In genomic region chr6:94550298-94550697, GRCm38 (mm10) we compare ENCODE assay signal across 22 mouse cellular contexts. TPM values are rescaled to one million over a fixed set of nuclear protein-coding genes. Genes with fewer than 3 reads are reported as not detected.
A peak's percentile ranks its signal among the peaks of the same experiment; 100 is the strongest.
DNase-seq lines count a peak whose midpoint lies in the region; ATAC-seq lines count a peak whose summit lies in the region.
"Had no signal": no experiment of that assay in that cellular context is flagged by ENCODE, and none has a peak within 500 bp of the region (broad histone marks: within the 10 kb centered on the region; RNA-seq: fewer than 3 reads in every experiment).

No protein-coding gene starts in this region.

- no peaks in the 10 kb centered on the region for H3K9me3 ChIP-seq in midbrain, embryonic 11.5 days (ENCODE audit: control insufficient read depth, low read length)
- no peaks in the 10 kb centered on the region; the same call in 1 of the 2 replicates for H3K9me3 ChIP-seq in midbrain, embryonic 10.5 days (replicated peaks)
- H3K9me3 ChIP-seq in heart, embryonic 12.5 days (replicated peaks) = peaks cover 5% of the 10 kb centered on the region; the same call in 1 of the 2 replicates
- H3K9me3 ChIP-seq: hindbrain, embryonic 15.5 days; intestine, embryonic 15.5 days; limb, embryonic 13.5 days; stomach, embryonic 15.5 days had no signal

- H3K36me3 ChIP-seq in midbrain, embryonic 11.5 days (ENCODE audit: control insufficient read depth, insufficient read depth, low read length) = no peaks in the 10 kb centered on the region
- H3K36me3 ChIP-seq in midbrain, embryonic 10.5 days = no peaks in the 10 kb centered on the region
- no peaks in the 10 kb centered on the region; the same call in 1 of the 2 replicates for H3K36me3 ChIP-seq in heart, embryonic 12.5 days
- H3K36me3 ChIP-seq: forebrain, embryonic 10.5 days; hindbrain, embryonic 15.5 days; intestine, embryonic 15.5 days; limb, embryonic 13.5 days; stomach, embryonic 15.5 days had no signal

- DNase-seq in cerebellum, postnatal 4 days (ENCODE audit: low spot score in 2 of 2) = no peak
- DNase-seq in midbrain, embryonic 11.5 days (ENCODE audit: low spot score, missing footprints) = peak; percentile 14
- DNase-seq in midbrain, embryonic 10.5 days (ENCODE audit: low spot score) = no peak
- peak; percentile 45 for DNase-seq in cerebellum, adult 9-11 months
- DNase-seq in lung, postnatal 10 days = no peak
- DNase-seq: adrenal gland, postnatal 14 days; gastrocnemius, postnatal 25 days; heart, adult 2 months; kidney, adult 8-10 months; kidney, postnatal 14 days; lung, embryonic 14.5 days; lung, postnatal 36 days; thymus, adult 18-20 months; thymus, postnatal 36 days had no signal

- H3K4me2 ChIP-seq in midbrain, embryonic 11.5 days = no peak overlapping the region
- H3K4me2 ChIP-seq in heart, embryonic 12.5 days = no peak overlapping the region
- H3K4me2 ChIP-seq: hindbrain, embryonic 15.5 days; intestine, embryonic 15.5 days; limb, embryonic 13.5 days; lung, embryonic 14.5 days; stomach, embryonic 15.5 days had no signal

- no peak overlapping the region for H3K4me3 ChIP-seq in midbrain, embryonic 11.5 days (ENCODE audit: low read depth, low read length)
- H3K4me3 ChIP-seq in midbrain, embryonic 10.5 days = no peak overlapping the region
- no peak overlapping the region for H3K4me3 ChIP-seq in heart, embryonic 12.5 days
- H3K4me3 ChIP-seq: forebrain, embryonic 10.5 days; heart, adult 2 months; hindbrain, embryonic 15.5 days; intestine, embryonic 15.5 days; limb, embryonic 13.5 days; stomach, embryonic 15.5 days had no signal

- H3K27ac ChIP-seq in midbrain, embryonic 11.5 days (ENCODE audit: low read depth, low read length) = no peak overlapping the region
- H3K27ac ChIP-seq in midbrain, embryonic 10.5 days (replicated peaks) = no peak overlapping the region
- H3K27ac ChIP-seq in heart, embryonic 12.5 days (ENCODE audit: poor library complexity, severe bottlenecking) = no peak overlapping the region
- H3K27ac ChIP-seq: forebrain, embryonic 10.5 days; heart, adult 2 months; hindbrain, embryonic 15.5 days; intestine, embryonic 15.5 days; limb, embryonic 13.5 days; liver, embryonic 14.5 days; stomach, embryonic 15.5 days had no signal

- no peaks in the 10 kb centered on the region for H3K4me1 ChIP-seq in midbrain, embryonic 11.5 days (ENCODE audit: control insufficient read depth, insufficient read depth, low read length)
- H3K4me1 ChIP-seq in midbrain, embryonic 10.5 days = no peaks in the 10 kb centered on the region
- H3K4me1 ChIP-seq in heart, embryonic 12.5 days (replicated peaks) = peaks cover 15% of the 10 kb centered on the region
- H3K4me1 ChIP-seq: intestine, embryonic 15.5 days; stomach, embryonic 15.5 days had no signal

- peak; percentile 58; the same call in 1 of the 2 replicates for ATAC-seq in cerebellum, adult (ENCODE audit: insufficient number of reproducible peaks, low FRiP score, low TSS enrichment)
- no peak for ATAC-seq in midbrain, embryonic 11.5 days (ENCODE audit: low FRiP score)
- no peak for ATAC-seq in heart, embryonic 12.5 days (ENCODE audit: insufficient number of reproducible peaks, low FRiP score)
- ATAC-seq: intestine, embryonic 15.5 days had no signal

- 91% methylated on average over 6 of the region's 6 CpGs for WGBS in midbrain, embryonic 11.5 days
- 89% methylated on average over 6 of the region's 6 CpGs for WGBS in midbrain, embryonic 10.5 days
- 78% methylated on average over 6 of the region's 6 CpGs for WGBS in heart, embryonic 12.5 days

- no peaks in the 10 kb centered on the region for H3K27me3 ChIP-seq in midbrain, embryonic 11.5 days (ENCODE audit: control insufficient read depth, insufficient read depth, low read length)
- H3K27me3 ChIP-seq in midbrain, embryonic 10.5 days (ENCODE audit: low read depth, poor library complexity, severe bottlenecking) = no peaks in the 10 kb centered on the region
- H3K27me3 ChIP-seq in heart, embryonic 12.5 days (replicated peaks) = no peaks in the 10 kb centered on the region
- H3K27me3 ChIP-seq: hindbrain, embryonic 15.5 days; intestine, embryonic 15.5 days; limb, embryonic 13.5 days; stomach, embryonic 15.5 days had no signal

- no peak overlapping the region for H3K9ac ChIP-seq in midbrain, embryonic 11.5 days (ENCODE audit: low read length)
- no peak overlapping the region for H3K9ac ChIP-seq in heart, embryonic 12.5 days
- H3K9ac ChIP-seq: hindbrain, embryonic 15.5 days; intestine, embryonic 15.5 days; limb, embryonic 13.5 days; liver, embryonic 14.5 days; lung, embryonic 14.5 days; stomach, embryonic 15.5 days had no signal

RNA-seq across cellular contexts. Expression of gene Slc25a26, which starts 50.2 kb away (rescaled TPM):
- 7.1 and 9.8 TPM in 2 replicates for polyA plus RNA-seq in midbrain, embryonic 11.5 days (2014; fragmentation: Nextera tagmentation; extraction: Ambion mirVana)
- polyA plus RNA-seq in midbrain, embryonic 10.5 days (2016; fragmentation: Nextera tagmentation; extraction: Ambion mirVana) = 9.8 and 10.0 TPM in 2 replicates
- 11.6 and 13.9 TPM in 2 replicates for polyA plus RNA-seq in heart, embryonic 12.5 days (2016; fragmentation: Nextera tagmentation; extraction: Ambion mirVana)

Comparison
In these comparisons a context has a peak if more than half of its experiments do, and no peak if none do; other contexts are left out.
1. DNase-seq: peak in midbrain, embryonic 11.5 days (single experiment) and cerebellum, adult 9-11 months (single experiment); none in cerebellum, postnatal 4 days (0 of 2), midbrain, embryonic 10.5 days (single experiment) and lung, postnatal 10 days (single experiment).